Mouse (Mus musculus) hematopoietic stem cell, adult 5-6 weeks (primary cell): ENCODE results near the gene 2010111I01Rik. TPM values are rescaled to one million over a fixed set of nuclear protein-coding genes. Genes with fewer than 3 reads are reported as not detected.
"Not testable (repeated sequence)": the region's sequence is repeated elsewhere in the genome, so short reads cannot be mapped to it uniquely, and the experiment has no call there.

Source experiments
- ATAC-seq, 2 experiments: fragments of 125-278 bp in 1 of 2; replicated peaks in 1 of 2; 2 replicates each; pipeline ENCODE4 v1.8.0; 2016 to 2017; ENCODE audit warnings: inconsistent platforms in 2 of 2, mild to moderate bottlenecking in 2 of 2, moderate number of reproducible peaks in 2 of 2, low read depth in 1 of 2, moderate TSS enrichment in 1 of 2; ENCODE audit not compliant: low FRiP score in 2 of 2, poor library complexity in 2 of 2, severe bottlenecking in 2 of 2, insufficient read depth in 1 of 2, low TSS enrichment in 1 of 2
- total RNA-seq: library from RNA; stranded (forward); fragments of 172-1452, 232-1000 nt; gene quantifications from 2 replicates; pipeline ENCODE4 v1.2.3, GENCODE M21; 2017

2010111I01Rik gene
- total RNA-seq, result 47.1 and 62.7 TPM in 2 replicates

GRCm38 (mm10) chr13:62964640-62965311 lies at the start of gene 2010111I01Rik:
Gene 2010111I01Rik, plus strand, starts transcription at chr13:62964893.
- peak; percentile 98 to 99 for ATAC-seq

GRCm38 (mm10) chr13:62916675-62917074 lies 48.0 kb upstream of the 2010111I01Rik start:
- ATAC-seq, result no peak

GRCm38 (mm10) chr13:62917416-62918110 lies 47.1 kb upstream of the 2010111I01Rik start:
- no peak for ATAC-seq

- peak; percentile 58 to 62; a peak in 1 of 4 replicates for ATAC-seq
Measured at GRCm38 (mm10) chr13:62919647-62920341, 44.9 kb upstream of the 2010111I01Rik start.

GRCm38 (mm10) chr13:62922645-62923044 lies 42.0 kb upstream of the 2010111I01Rik start:
- ATAC-seq, result no peak

- ATAC-seq, result no peak
Measured at GRCm38 (mm10) chr13:62923182-62923581, 41.5 kb upstream of the 2010111I01Rik start.

DNA sequence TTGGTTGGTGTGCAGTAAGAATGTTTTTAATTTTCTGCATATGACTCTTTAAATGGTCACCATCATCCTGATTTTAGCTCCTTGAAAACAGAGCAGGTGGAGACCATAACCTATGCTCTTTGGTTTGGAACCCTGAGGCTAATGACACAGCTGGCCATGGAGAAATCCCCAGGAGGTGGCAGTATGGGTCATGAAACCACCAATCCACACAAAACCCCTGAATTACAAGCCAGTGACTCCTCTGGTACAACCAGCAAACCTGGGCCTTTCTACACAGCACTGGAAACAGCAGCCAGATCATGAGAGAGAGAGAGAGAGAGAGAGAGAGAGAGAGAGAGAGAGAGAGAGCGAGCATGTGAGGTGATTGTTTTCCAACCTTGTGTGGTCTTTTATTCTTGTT lies 38.2 kb upstream of the 2010111I01Rik start:
- peak; percentile 68 to 69 for ATAC-seq

DNA sequence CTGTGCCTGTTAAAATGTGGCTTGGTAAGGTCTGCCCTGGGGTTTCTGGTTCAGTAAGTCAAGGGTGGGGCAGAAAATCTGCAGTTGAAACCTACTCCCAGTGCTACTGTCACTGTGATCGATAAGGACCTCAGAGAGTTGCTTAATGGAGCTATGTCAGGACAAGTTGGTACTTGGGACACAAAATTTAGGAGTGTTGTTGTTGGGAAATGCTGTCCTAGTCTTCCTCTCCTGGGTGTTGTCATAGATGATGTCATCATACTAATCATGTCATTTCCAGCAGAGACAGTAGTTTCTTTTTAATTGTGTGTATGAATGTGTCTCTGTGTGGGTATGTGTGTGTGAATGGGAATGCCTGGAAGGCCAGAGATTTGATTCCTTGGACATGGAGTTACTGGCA lies 37.2 kb upstream of the 2010111I01Rik start:
- ATAC-seq, result no peak; a peak in 1 of 4 replicates

DNA sequence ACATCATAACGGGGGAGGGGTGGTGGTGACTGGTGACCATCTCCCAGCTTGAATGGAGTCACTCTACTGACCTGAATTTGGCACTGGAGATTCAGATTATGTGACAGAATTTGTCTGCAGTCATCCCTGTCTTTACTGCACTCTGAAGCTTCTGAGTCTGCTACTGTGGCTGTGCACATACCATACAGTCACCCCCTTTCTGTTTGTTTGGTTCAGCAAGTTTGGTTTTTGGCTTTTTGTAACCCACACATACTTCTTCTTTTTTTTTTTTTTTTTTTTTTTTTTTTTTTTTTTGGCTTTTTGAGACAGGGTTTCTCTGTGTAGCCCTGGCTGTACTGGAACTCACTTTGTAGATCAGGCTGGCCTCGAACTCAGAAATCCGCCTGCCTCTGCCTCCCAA lies 35.5 kb upstream of the 2010111I01Rik start:
- not testable (repeated sequence) for ATAC-seq

DNA sequence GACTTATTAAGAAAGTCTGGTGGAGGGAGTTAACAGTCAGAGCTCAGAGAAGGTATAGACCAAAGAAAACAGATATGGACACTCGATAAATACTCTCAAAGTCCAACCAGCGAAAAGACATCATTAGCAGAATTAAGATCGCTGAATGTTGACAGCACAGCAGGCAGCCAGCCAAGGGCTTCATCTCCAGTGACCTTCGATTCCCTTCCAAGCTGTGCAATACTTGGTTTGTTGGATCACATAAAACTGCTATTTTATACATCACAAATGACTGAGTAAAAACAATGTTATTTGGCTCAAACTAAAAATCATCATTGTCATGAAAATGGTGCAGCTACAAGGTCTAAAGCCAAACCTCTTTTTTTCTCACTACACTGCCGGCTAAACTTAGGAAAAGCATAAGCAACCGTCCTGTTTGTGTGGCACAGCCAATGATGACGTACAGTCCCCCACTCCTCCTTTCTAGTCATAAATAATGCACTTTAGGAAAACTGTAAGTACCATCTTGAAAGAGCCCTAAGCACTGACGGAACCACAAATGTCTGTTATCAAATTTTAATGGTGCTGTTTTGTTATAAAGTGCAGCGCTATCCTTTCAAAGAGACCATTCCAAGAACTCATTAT lies 34.8 kb upstream of the 2010111I01Rik start:
- no peak for ATAC-seq

- ATAC-seq, result no peak
Measured at GRCm38 (mm10) chr13:62932452-62932851, 32.2 kb upstream of the 2010111I01Rik start.

DNA sequence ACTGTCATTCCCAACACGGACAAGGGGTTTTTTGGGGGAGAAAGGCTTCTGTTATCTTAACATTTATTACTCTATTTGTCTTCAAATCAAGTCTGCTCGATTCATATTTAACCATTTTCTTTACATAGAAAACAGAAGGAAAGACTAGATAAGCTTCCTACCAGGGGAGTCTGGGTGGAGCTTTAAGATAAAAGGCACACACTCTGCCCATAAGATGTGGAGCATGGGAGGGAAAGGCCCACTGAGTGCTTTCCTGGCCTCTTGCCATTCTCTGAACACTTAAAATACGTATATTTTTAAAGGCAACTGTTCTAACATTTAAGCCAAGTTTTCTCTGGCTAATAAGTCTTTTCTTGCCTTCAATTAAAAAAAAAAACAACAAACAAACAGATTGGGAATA lies 25.3 kb upstream of the 2010111I01Rik start:
- no peak for ATAC-seq

DNA sequence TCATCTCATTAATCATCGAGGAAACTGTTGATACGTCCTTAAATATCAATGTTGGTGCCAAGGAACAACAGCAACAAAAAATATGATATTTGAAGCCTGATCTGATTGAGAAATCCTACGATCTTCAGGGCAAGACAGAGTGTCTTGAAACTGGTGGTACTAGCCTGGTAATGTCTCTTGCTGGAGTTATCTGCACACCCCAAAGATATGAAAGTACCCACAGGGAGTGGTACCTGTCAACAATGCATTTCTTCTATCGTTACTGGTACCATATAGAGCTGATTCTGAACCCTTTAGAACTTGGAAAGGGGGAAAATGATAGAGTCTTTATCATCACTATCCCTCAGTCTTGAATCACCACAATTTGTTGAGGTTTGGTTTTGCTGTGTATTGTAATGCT lies 24.9 kb upstream of the 2010111I01Rik start:
- no peak for ATAC-seq

DNA sequence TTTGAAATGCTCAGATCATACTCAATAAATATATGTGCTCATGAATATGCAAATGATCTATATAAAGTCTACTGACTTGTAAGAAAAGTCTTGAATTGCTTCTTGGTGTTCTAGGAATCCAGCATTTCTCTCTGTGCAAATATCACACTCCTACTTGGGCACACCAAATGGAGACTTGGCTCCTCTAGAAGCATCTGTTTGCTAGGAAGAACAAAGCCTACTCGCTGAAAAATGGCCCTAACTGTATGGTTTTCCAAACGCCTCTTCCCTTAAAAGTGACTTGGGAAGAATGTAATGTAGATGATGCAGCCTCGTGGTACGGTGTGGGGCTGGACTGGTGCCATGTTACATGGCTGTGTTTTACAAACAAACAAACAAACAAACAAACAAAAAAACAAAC lies 24.0 kb upstream of the 2010111I01Rik start:
- no peak for ATAC-seq

DNA sequence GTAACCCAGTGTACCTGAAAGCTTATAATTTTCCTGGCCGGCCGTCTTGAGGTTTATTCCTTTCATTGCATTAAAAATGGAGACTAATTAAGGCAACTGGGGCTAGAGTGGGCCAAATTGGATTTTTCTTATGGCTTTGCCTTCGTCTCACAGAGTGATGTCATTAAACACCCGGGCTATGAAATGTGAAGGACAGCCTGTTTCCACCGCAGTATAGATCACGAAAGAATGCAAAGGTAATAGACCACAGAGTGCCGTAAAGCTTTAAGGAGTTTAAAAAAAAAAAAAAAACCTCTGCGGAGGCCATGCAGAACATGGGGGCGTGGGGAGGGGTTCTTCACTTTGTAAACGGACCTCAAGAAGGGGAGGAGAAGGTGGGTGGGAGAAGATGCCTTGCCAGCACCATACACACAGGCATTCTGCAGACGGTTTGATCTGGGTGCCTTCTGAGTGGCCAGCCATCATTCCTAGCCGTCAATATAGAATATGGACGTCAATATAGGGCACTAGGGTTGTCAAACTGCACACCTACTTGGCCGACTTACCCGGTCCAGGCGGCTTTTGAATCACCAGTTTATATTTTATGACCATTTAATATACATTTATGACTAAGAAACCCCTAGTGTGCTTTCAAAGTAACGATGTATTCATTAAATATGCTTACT lies 23.2 kb upstream of the 2010111I01Rik start:
- no peak for ATAC-seq

DNA sequence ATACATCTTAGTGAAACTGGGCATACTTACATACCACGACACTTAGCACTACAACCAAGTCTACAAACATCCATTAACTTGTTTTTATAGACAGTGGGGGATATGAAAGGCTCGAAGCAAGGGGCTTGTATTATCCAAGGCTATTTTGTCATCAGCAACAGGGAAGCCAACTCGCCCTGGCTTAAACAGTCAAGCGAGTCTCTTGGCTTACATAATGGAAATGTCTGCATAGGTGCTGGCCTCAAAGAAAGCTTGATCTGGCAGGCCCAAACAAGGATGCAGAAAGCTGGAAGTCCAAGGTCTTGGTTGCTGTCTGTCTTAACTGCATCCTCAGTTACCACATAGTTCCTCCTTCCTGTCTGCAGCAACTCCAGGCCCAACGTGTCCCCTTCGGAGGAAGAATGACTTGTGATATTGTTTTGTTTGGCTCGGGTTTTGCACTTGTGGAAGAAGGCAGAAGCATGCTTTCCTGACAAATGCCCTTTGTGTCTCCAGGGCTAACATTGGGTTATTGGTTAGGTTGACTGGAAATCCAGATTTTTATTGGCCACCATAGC lies 21.3 kb upstream of the 2010111I01Rik start:
- peak; percentile 59 to 65; a peak in 2 of 4 replicates for ATAC-seq

GRCm38 (mm10) chr13:62944109-62944508 lies 20.6 kb upstream of the 2010111I01Rik start:
- no peak for ATAC-seq
